Mouse (Mus musculus) natural killer cell, adult 2 months (primary cell): ENCODE measurements around the gene Hsd17b1.
"Not testable (repeated sequence)": the region's sequence is repeated elsewhere in the genome, so short reads cannot be mapped to it uniquely, and the experiment has no call there.

Experiments
- DNase-seq, 2 experiments: peaks; one replicate each; pipeline ENCODE4 v3.0.0; 2022; ENCODE audit warnings: low spot score in 2 of 2

Gene Hsd17b1

GRCm38 (mm10) chr11:101085617-101086322 lies 7.6 kb downstream of the Hsd17b1 start:
- no peak for DNase-seq

GRCm38 (mm10) chr11:101086323-101086674 lies 8.1 kb downstream of the Hsd17b1 start:
- no peak for DNase-seq

- DNase-seq = peak; percentile 88 to 89
Observed at GRCm38 (mm10) chr11:101086756-101087681, 8.8 kb downstream of the Hsd17b1 start, which contains the start of gene Mlx. TSS of gene Mlx (plus strand) at chr11:101087277.

- no peak for DNase-seq
Observed at GRCm38 (mm10) chr11:101087682-101088055, 9.5 kb downstream of the Hsd17b1 start.

GRCm38 (mm10) chr11:101089931-101090330 lies 11.7 kb downstream of the Hsd17b1 start:
- DNase-seq = no peak

- no peak for DNase-seq
Observed at GRCm38 (mm10) chr11:101094930-101095313, 16.7 kb downstream of the Hsd17b1 start.

GRCm38 (mm10) chr11:101095314-101096024 lies 17.3 kb downstream of the Hsd17b1 start, which contains the start of gene Psmc3ip:
TSS of gene Psmc3ip (minus strand) at chr11:101095436.
- DNase-seq = peak; percentile 91

GRCm38 (mm10) chr11:101098231-101098630 lies 20.0 kb downstream of the Hsd17b1 start:
- no peak for DNase-seq

GRCm38 (mm10) chr11:101103011-101103410 lies 24.8 kb downstream of the Hsd17b1 start:
- DNase-seq = no peak

- no peak for DNase-seq
Observed at GRCm38 (mm10) chr11:101109351-101109750, 31.1 kb downstream of the Hsd17b1 start.

GRCm38 (mm10) chr11:101110708-101111107 lies 32.5 kb downstream of the Hsd17b1 start:
- DNase-seq = no peak

- DNase-seq = no peak
Observed at GRCm38 (mm10) chr11:101111178-101111577, 33.0 kb downstream of the Hsd17b1 start.

GRCm38 (mm10) chr11:101112186-101112585 lies 34.0 kb downstream of the Hsd17b1 start:
- no peak for DNase-seq

- peak in 1 of 2 experiments; percentile 49 for DNase-seq
Observed at GRCm38 (mm10) chr11:101115564-101115963, 37.4 kb downstream of the Hsd17b1 start.

- no peak for DNase-seq
Observed at GRCm38 (mm10) chr11:101118105-101118504, 39.9 kb downstream of the Hsd17b1 start.

GRCm38 (mm10) chr11:101119131-101119760 lies 41.0 kb downstream of the Hsd17b1 start:
- no peak for DNase-seq

- peak; percentile 99 for DNase-seq
Observed at GRCm38 (mm10) chr11:101119761-101120544, 41.7 kb downstream of the Hsd17b1 start, which contains the start of the genes Retreg3 and Tubg1. TSS of gene Retreg3 (minus strand) at chr11:101119893. TSS of gene Tubg1 (plus strand) at chr11:101119938.

- DNase-seq = no peak
Observed at GRCm38 (mm10) chr11:101120545-101121188, 42.5 kb downstream of the Hsd17b1 start.

GRCm38 (mm10) chr11:101124494-101124893 lies 46.3 kb downstream of the Hsd17b1 start:
- not testable (repeated sequence) for DNase-seq

- DNase-seq = not testable (repeated sequence)
Observed at GRCm38 (mm10) chr11:101125008-101125407, 46.8 kb downstream of the Hsd17b1 start.
